Mouse (Mus musculus) lung, embryonic 14.5 days (tissue): Measurements from ENCODE around the gene Smdt1. TPM values are rescaled to one million over a fixed set of nuclear protein-coding genes. Genes with fewer than 3 reads are reported as not detected.

Experiments used
- ATAC-seq: fragments of 200-750 bp; cut with Nextera tagmentation; 2 replicates; pipeline ENCODE4 v1.8.0; 2017; ENCODE audit warnings: mild to moderate bottlenecking, moderate TSS enrichment, moderate library complexity; ENCODE audit not compliant: insufficient read depth
- DNase-seq: peaks from one replicate; pipeline ENCODE4 v3.0.0-alpha.2; 2015
- H3K27ac ChIP-seq: fragments of 300-500 bp; sonication (generic); 2 replicates; pipeline ENCODE4 v1.5.1; 2014; ENCODE audit warnings: low read depth, mild to moderate bottlenecking, moderate library complexity
- H3K27me3 ChIP-seq: fragments of 300-500 bp; sonication (generic); 2 replicates; pipeline ENCODE4 v1.6.1; 2014; ENCODE audit warnings: low read length, control low read depth; ENCODE audit not compliant: insufficient read depth
- H3K36me3 ChIP-seq: fragments of 300-500 bp; sonication (generic); 2 replicates; pipeline ENCODE4 v1.6.1; 2014; ENCODE audit warnings: control low read depth; ENCODE audit not compliant: insufficient read depth
- H3K4me1 ChIP-seq: fragments of 300-500 bp; sonication (generic); 2 replicates; pipeline ENCODE4 v1.6.1; 2014; ENCODE audit warnings: antibody characterized with exemption, control low read depth; ENCODE audit not compliant: insufficient read depth
- H3K4me2 ChIP-seq: fragments of 300-500 bp; sonication (generic); 2 replicates; pipeline ENCODE4 v1.6.1; 2014; ENCODE audit warnings: mild to moderate bottlenecking
- H3K4me3 ChIP-seq: fragments of 300-500 bp; sonication (generic); 2 replicates; pipeline ENCODE4 v1.5.1; 2014; ENCODE audit warnings: low read depth, low read length
- H3K9ac ChIP-seq: fragments of 300-500 bp; sonication (generic); 2 replicates; pipeline ENCODE4 v1.6.1; 2014
- H3K9me3 ChIP-seq: fragments of 300-500 bp; sonication (generic); 2 replicates; pipeline ENCODE4 v1.6.1; 2016; ENCODE audit warnings: low read depth, low read length, control low read depth
- CTCF ChIP-seq: IDR thresholded peaks from 2 replicates; pipeline ENCODE4 v1.5.1; 2016; ENCODE audit warnings: antibody characterized with exemption, low read depth
- WGBS: fragments of 180-500 bp; shearing (Covaris S2); extraction: QIAGEN DNeasy Blood & Tissue Kit; methylation state at CpG from one replicate; pipeline ENCODE4 v1.1.7; 2014; 5-methylcytosine and 5-hydroxymethylcytosine counted together
- polyA plus RNA-seq: library from polyadenylated mRNA; unstranded; fragments of >200 nt; fragmentation: Nextera tagmentation; extraction: Ambion mirVana; gene quantifications from 2 replicates; pipeline ENCODE4 v1.2.1, GENCODE M21; 2014

Gene Smdt1
- polyA plus RNA-seq, 1 experiment from 2014 or later = 226 TPM

DNA sequence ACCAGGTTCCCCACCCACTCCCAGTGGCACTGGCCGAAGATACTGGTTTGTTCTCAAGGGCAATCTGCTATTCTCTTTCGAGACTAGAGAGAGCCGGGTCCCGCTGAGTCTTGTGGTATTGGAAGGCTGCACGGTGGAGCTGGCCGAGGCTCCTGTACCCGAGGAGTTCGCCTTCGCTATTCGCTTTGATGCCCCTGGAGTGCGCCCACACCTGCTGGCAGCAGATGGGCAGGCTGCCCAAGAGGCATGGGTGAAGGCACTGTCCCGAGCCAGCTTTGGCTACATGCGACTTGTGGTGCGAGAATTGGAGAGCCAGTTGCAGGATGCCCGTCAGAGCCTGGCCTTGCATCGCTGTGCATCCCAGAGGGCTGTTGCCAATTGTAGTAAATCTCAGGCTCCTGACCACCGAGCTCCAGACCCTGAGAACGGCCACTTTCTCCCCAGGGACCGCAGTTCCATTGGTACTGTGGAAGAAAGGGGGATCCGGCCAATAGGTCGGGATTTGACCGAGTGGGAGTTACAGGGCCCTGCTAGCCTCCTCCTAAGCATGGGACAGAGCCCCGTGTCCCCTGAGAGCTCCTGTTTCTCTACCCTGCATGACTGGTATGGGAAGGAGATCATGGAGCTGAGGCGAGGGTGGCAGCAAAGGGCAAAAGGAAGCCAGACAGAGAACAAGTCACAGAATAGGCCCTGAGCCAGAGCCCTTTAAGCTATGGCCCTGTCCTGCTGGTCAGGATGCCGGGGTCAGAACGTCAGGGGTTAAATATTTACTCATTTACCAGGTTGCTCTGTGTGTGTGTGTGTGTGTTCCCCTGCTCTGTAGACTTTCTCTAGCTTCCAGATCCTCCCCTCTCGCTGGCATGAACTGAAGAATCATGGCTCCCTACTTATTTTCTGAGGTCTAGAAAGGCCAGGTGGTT is 4.9 kb downstream of the Smdt1 start:
- no peak for TF ChIP-seq CTCF
- Histone ChIP-seq H3K27ac (no peak overlapping the region), H3K9me3 (no peaks in the 10 kb centered on the region), H3K4me1 (peaks cover 7% of the 10 kb centered on the region; the same call in 1 of the 2 replicates), H3K9ac (no peak overlapping the region), H3K27me3 (no peaks in the 10 kb centered on the region), H3K4me3 (no peak overlapping the region), H3K4me2 (peak overlapping the region; percentile 8; the same call in 1 of the 2 replicates), H3K36me3 (peaks cover 15% of the 10 kb centered on the region)
- ATAC-seq = no peak
- DNase-seq = no peak
- WGBS = 89% methylated on average over 27 of the region's 27 CpGs

- no peak for DNase-seq
- TF ChIP-seq CTCF = no peak
- H3K36me3 ChIP-seq = peaks cover 28% of the 10 kb centered on the region
- H3K4me2 ChIP-seq = peak overlapping the region; percentile 37
- H3K4me3 ChIP-seq = no peak overlapping the region
- 85% methylated on average over 6 of the region's 6 CpGs for WGBS
- no peak overlapping the region for H3K27ac ChIP-seq
- ATAC-seq = no peak
- H3K9ac ChIP-seq = no peak overlapping the region
- no peaks in the 10 kb centered on the region for H3K27me3 ChIP-seq
- H3K9me3 ChIP-seq = no peaks in the 10 kb centered on the region
- H3K4me1 ChIP-seq = peaks cover 7% of the 10 kb centered on the region; the same call in 1 of the 2 replicates
Observed at GRCm38 (mm10) chr15:82344971-82345370, 6.2 kb downstream of the Smdt1 start.

DNA sequence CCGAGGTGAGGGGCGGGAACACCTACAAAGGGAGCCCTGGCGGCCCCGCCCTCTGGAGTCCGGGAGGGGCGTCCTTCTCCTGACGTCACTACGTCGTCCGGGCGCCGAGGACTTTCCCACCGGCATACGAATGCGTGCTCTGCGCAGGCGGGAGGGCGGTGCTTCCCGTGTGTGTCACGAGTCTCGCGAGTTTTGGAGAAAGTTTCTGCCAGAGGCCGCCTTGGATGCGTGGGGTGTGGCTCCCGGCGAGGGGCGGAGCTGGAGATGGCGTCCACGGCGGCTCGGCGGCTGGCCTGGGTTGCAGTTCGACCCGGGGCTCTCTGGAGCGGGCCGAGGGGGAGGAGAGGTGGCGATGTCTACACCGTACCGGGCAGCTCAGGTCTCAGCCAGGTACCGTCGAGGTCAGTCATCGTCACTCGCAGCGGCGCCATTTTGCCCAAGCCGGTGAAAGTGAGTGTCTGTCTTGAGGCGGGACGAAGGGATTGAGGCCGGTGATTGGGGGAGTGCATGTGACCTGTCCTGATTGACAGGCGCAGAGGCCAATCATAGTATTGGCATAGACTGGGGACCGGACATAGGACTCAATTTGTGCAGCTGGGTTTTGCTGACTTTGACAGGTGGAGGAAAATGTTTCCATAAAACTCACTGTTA is 7.2 kb downstream of the Smdt1 start:
- H3K4me1 ChIP-seq = peaks cover 7% of the 10 kb centered on the region; the same call in 1 of the 2 replicates
- H3K27me3 ChIP-seq = no peaks in the 10 kb centered on the region
- peak; percentile 100 for DNase-seq
- TF ChIP-seq CTCF = no peak
- H3K9me3 ChIP-seq = no peaks in the 10 kb centered on the region
- H3K9ac ChIP-seq = peak overlapping the region; percentile 62
- H3K36me3 ChIP-seq = peaks cover 37% of the 10 kb centered on the region
- peak overlapping the region; percentile 84 for H3K27ac ChIP-seq
- peak overlapping the region; percentile 58 for H3K4me3 ChIP-seq
- peak; percentile 98 for ATAC-seq
- WGBS = under 1% methylated on average over 50 of the region's 51 CpGs
- H3K4me2 ChIP-seq = peak overlapping the region; percentile 87

GRCm38 (mm10) chr15:82346580-82347302 is 8.0 kb downstream of the Smdt1 start:
- peak; percentile 28 for TF ChIP-seq CTCF
- peaks cover 3% of the 10 kb centered on the region; the same call in 1 of the 2 replicates for H3K4me1 ChIP-seq
- peak overlapping the region; percentile 87 for H3K4me2 ChIP-seq
- ATAC-seq (no peak), DNase-seq (peak; percentile 20)
- H3K27me3 ChIP-seq = no peaks in the 10 kb centered on the region
- H3K27ac ChIP-seq = peak overlapping the region; percentile 42; the same call in 1 of the 2 replicates
- H3K4me3 ChIP-seq = peak overlapping the region; percentile 58
- peak overlapping the region; percentile 62 for H3K9ac ChIP-seq
- no peaks in the 10 kb centered on the region for H3K9me3 ChIP-seq
- peaks cover 41% of the 10 kb centered on the region for H3K36me3 ChIP-seq
- WGBS = 43% methylated on average over 14 of the region's 14 CpGs

GRCm38 (mm10) chr15:82347303-82347676 is 8.5 kb downstream of the Smdt1 start:
- TF ChIP-seq CTCF = no peak; the same call in 1 of the 2 replicates

DNA sequence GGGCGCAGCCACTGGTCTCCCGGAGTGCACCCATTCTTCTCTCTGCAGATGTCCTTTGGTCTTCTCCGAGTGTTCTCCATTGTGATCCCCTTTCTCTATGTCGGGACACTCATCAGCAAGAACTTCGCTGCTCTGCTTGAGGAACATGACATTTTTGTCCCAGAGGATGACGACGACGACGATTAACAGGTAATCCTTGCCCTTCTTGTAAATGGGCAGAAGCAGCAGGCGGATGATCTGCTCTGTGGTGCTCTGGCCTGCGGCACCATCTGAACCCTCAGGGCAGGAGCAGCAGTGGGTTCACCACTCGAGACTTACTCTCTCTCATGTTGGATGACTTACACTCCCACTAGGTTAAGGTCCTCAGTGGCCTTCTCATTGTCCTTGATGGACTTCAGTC is 9.1 kb downstream of the Smdt1 start:
- peaks cover 45% of the 10 kb centered on the region for H3K36me3 ChIP-seq
- DNase-seq = no peak
- ATAC-seq = no peak
- no peak overlapping the region for H3K27ac ChIP-seq
- WGBS = 91% methylated on average over 12 of the region's 12 CpGs
- peaks cover 3% of the 10 kb centered on the region; the same call in 1 of the 2 replicates for H3K4me1 ChIP-seq
- H3K4me3 ChIP-seq = no peak overlapping the region
- no peak overlapping the region for H3K4me2 ChIP-seq
- no peak overlapping the region for H3K9ac ChIP-seq
- no peak for TF ChIP-seq CTCF
- no peaks in the 10 kb centered on the region for H3K9me3 ChIP-seq
- H3K27me3 ChIP-seq = no peaks in the 10 kb centered on the region

More at GRCm38 (mm10) chr15:82347303-82347676, 8.5 kb downstream of the Smdt1 start:
- Histone ChIP-seq H3K4me1 (peaks cover 3% of the 10 kb centered on the region; the same call in 1 of the 2 replicates), H3K27ac (no peak overlapping the region), H3K36me3 (peaks cover 45% of the 10 kb centered on the region), H3K9ac (peak overlapping the region; percentile 62), H3K4me2 (peak overlapping the region; percentile 87), H3K27me3 (no peaks in the 10 kb centered on the region), H3K9me3 (no peaks in the 10 kb centered on the region), H3K4me3 (peak overlapping the region; percentile 58)
- DNase-seq (no peak), ATAC-seq (no peak)
- 79% methylated on average over 4 of the region's 4 CpGs for WGBS
